Mouse (Mus musculus) heart, embryonic 16.5 days (tissue): ENCODE measurements around the gene C87436. TPM values are rescaled to one million over a fixed set of nuclear protein-coding genes. Genes with fewer than 3 reads are reported as not detected.

Experiments
- ATAC-seq: fragments of 200-750 bp; cut with Nextera tagmentation; replicated peaks from 2 replicates; pipeline ENCODE4 v1.8.0; 2017; ENCODE audit warnings: moderate number of reproducible peaks; ENCODE audit not compliant: insufficient read depth, low FRiP score; ENCODE audit errors: extremely low read depth
- H3K27ac ChIP-seq: fragments of 300-500 bp; sonication (generic); 2 replicates; pipeline ENCODE4 v1.5.1; 2014; ENCODE audit warnings: mild to moderate bottlenecking, low read length, control low read depth, moderate library complexity
- H3K27me3 ChIP-seq: fragments of 300-500 bp; sonication (generic); 2 replicates; pipeline ENCODE4 v1.6.1; 2014; ENCODE audit warnings: low read length, mixed read lengths; ENCODE audit not compliant: control insufficient read depth, insufficient read depth
- H3K36me3 ChIP-seq: fragments of 300-500 bp; sonication (generic); 2 replicates; pipeline ENCODE4 v1.6.1; 2014; ENCODE audit not compliant: control insufficient read depth, insufficient read depth
- H3K4me1 ChIP-seq: fragments of 300-500 bp; sonication (generic); 2 replicates; pipeline ENCODE4 v1.6.1; 2014; ENCODE audit warnings: low read length, mixed read lengths; ENCODE audit not compliant: control insufficient read depth, insufficient read depth
- H3K4me2 ChIP-seq: fragments of 300-500 bp; sonication (generic); 2 replicates; pipeline ENCODE4 v1.6.1; 2014; ENCODE audit warnings: low read depth, mild to moderate bottlenecking, control low read depth, low read length
- H3K4me3 ChIP-seq: fragments of 300-500 bp; sonication (generic); 2 replicates; pipeline ENCODE4 v1.5.1; 2014; ENCODE audit warnings: mild to moderate bottlenecking, control low read depth, low read length
- H3K9ac ChIP-seq: fragments of 300-500 bp; sonication (generic); 2 replicates; pipeline ENCODE4 v1.6.1; 2014; ENCODE audit warnings: low read length, control low read depth
- H3K9me3 ChIP-seq: fragments of 300-500 bp; sonication (generic); replicated peaks from 2 replicates; pipeline ENCODE4 v1.6.1; 2016; ENCODE audit warnings: low read length; ENCODE audit not compliant: control insufficient read depth
- WGBS: fragments of 180-500 bp; shearing (Covaris S2); extraction: QIAGEN DNeasy Blood & Tissue Kit; methylation state at CpG from one replicate; pipeline ENCODE4 v1.1.7; 2014; 5-methylcytosine and 5-hydroxymethylcytosine counted together
- polyA plus RNA-seq: library from polyadenylated mRNA; unstranded; fragments of >200 nt; fragmentation: Nextera tagmentation; extraction: Ambion mirVana; gene quantifications from 2 replicates; pipeline ENCODE4 v1.2.1, GENCODE M21; 2015

The C87436 gene
- polyA plus RNA-seq, 1 experiment from 2014 or later, result 20.1 TPM

- no peak overlapping the region for H3K4me3 ChIP-seq
- no peaks in the 10 kb centered on the region for H3K27me3 ChIP-seq
- no peaks in the 10 kb centered on the region for H3K9me3 ChIP-seq
- peaks cover 26% of the 10 kb centered on the region for H3K36me3 ChIP-seq
- H3K9ac ChIP-seq, result no peak overlapping the region
- no peak overlapping the region for H3K27ac ChIP-seq
- no peak overlapping the region for H3K4me2 ChIP-seq
- ATAC-seq, result no peak
- WGBS, result 92% methylated on average over 10 of the region's 10 CpGs
- H3K4me1 ChIP-seq, result peaks cover 6% of the 10 kb centered on the region
These were observed 3.4 kb downstream of the C87436 start for GRCm38 (mm10) chr6:86441571-86441970.

GRCm38 (mm10) chr6:86445551-86445950 is 7.4 kb downstream of the C87436 start:
- no peaks in the 10 kb centered on the region for H3K27me3 ChIP-seq
- no peaks in the 10 kb centered on the region for H3K4me1 ChIP-seq
- no peak for ATAC-seq
- H3K36me3 ChIP-seq, result peaks cover 34% of the 10 kb centered on the region
- no peak overlapping the region for H3K4me3 ChIP-seq
- no peak overlapping the region for H3K9ac ChIP-seq
- H3K4me2 ChIP-seq, result no peak overlapping the region
- WGBS, result 89% methylated on average over 18 of the region's 18 CpGs
- H3K27ac ChIP-seq, result no peak overlapping the region
- H3K9me3 ChIP-seq, result no peaks in the 10 kb centered on the region

GRCm38 (mm10) chr6:86446927-86447568 is 8.9 kb downstream of the C87436 start:
- Histone ChIP-seq H3K4me2 (no peak overlapping the region), H3K9me3 (no peaks in the 10 kb centered on the region), H3K27me3 (no peaks in the 10 kb centered on the region), H3K36me3 (peaks cover 36% of the 10 kb centered on the region), H3K4me3 (no peak overlapping the region), H3K27ac (no peak overlapping the region), H3K9ac (no peak overlapping the region), H3K4me1 (no peaks in the 10 kb centered on the region)
- no peak for ATAC-seq
- 94% methylated on average over 1 of the region's 1 CpGs for WGBS

DNA sequence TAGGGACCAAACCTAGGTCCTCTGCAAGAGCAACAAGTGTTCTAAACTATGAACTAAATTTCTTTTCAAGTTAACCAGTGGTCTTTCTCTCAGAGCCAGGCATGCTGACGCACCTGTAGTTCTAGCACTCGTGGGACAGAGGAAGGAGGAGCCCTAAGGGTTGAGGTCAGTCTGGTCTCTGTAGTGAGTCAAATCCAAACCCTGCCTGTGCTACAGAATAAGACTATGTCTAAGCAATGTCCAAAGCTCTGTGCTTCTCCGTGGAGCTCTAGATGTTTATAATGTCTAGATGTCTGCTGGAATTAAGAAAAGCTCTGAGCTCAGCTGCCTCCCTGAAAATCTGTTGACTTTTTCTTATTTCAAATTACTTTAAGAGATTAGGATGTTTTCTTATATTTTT is 18.6 kb downstream of the C87436 start:
- Histone ChIP-seq H3K9ac (no peak overlapping the region), H3K9me3 (no peaks in the 10 kb centered on the region), H3K27ac (no peak overlapping the region), H3K4me2 (no peak overlapping the region), H3K4me3 (no peak overlapping the region), H3K36me3 (peaks cover 28% of the 10 kb centered on the region), H3K27me3 (no peaks in the 10 kb centered on the region), H3K4me1 (no peaks in the 10 kb centered on the region)
- ATAC-seq, result no peak
- WGBS, result 81% methylated on average over 3 of the region's 3 CpGs

- Histone ChIP-seq H3K36me3 (peaks cover 18% of the 10 kb centered on the region), H3K9ac (no peak overlapping the region), H3K27me3 (no peaks in the 10 kb centered on the region), H3K4me2 (no peak overlapping the region), H3K27ac (no peak overlapping the region), H3K4me1 (no peaks in the 10 kb centered on the region), H3K4me3 (no peak overlapping the region), H3K9me3 (no peaks in the 10 kb centered on the region)
- ATAC-seq, result no peak
- 92% methylated on average over 3 of the region's 3 CpGs for WGBS
These were observed 24.9 kb downstream of the C87436 start for GRCm38 (mm10) chr6:86463079-86463478.

GRCm38 (mm10) chr6:86471317-86471716 is 33.1 kb downstream of the C87436 start:
- H3K27me3 ChIP-seq, result no peaks in the 10 kb centered on the region
- H3K4me3 ChIP-seq, result peak overlapping the region; percentile 53
- H3K9me3 ChIP-seq, result no peaks in the 10 kb centered on the region
- H3K4me2 ChIP-seq, result peak overlapping the region; percentile 88
- H3K27ac ChIP-seq, result peak overlapping the region; percentile 89
- H3K9ac ChIP-seq, result peak overlapping the region; percentile 83
- H3K4me1 ChIP-seq, result peaks cover 31% of the 10 kb centered on the region
- WGBS, result 90% methylated on average over 3 of the region's 3 CpGs
- ATAC-seq, result no peak
- H3K36me3 ChIP-seq, result peaks cover 9% of the 10 kb centered on the region; the same call in 1 of the 2 replicates

DNA sequence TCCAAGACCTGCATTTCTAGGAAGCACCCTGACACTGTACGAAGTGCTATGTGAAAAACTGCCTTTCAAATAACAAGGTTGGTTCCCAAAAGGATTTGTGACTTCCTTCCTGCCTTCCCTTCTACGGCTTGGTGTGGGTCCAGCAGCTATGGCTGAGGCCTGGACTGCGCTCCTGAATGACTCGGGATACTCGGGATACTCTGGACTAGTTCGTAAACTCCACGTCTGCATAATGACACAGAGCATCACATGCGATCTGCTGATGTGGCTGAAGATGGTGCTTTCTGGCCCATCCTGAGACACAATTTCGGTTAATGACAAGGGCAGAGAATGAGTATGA is 33.6 kb downstream of the C87436 start:
- peaks cover 9% of the 10 kb centered on the region; the same call in 1 of the 2 replicates for H3K36me3 ChIP-seq
- peak overlapping the region; percentile 83 for H3K9ac ChIP-seq
- H3K4me2 ChIP-seq, result peak overlapping the region; percentile 88
- H3K4me1 ChIP-seq, result peaks cover 32% of the 10 kb centered on the region
- H3K27ac ChIP-seq, result peak overlapping the region; percentile 89
- no peaks in the 10 kb centered on the region for H3K27me3 ChIP-seq
- WGBS, result 24% methylated on average over 9 of the region's 9 CpGs
- no peaks in the 10 kb centered on the region for H3K9me3 ChIP-seq
- no peak for ATAC-seq
- H3K4me3 ChIP-seq, result peak overlapping the region; percentile 53

DNA sequence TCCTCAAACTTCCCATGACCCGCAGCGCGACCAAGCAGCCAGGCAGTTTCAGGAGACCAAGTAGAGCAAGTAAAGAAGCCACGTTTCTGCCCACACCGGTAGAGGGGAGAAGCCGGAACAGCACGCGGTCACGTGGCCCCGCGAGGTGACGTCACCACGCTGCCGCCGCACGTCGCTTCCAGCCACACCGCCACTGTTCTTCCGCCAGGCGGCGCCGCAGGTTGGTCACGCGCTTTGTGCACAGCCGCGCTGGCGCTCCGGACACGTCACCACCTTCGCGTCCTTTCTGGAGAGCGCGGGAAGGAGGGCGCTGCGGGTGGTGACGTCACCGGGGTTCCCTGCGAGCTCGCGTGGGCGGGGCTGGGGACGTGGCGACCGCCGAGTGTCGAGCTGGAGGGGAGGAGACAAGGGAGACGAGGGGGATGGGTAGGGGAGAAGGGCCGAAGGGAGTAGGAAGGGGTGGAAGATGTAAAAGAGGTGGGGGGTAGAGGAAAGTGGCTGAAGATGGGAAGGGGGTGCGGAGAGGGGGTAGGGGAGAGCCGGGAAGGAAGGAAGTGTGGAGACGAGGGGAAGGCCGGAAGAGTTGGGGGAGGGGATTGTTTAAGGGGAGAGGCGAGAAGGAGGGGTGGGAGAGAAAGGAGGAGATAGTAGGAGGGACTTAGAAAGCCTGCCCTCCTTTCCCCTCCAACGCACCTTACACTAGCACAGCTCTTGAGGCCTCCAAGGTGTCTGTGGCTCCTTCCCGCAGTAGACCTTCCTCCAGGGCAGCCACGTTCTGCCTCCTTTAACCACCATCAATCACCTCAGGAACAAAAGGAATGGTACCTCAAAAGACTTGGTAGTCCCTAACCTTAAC is 34.2 kb downstream of the C87436 start:
- Histone ChIP-seq H3K9me3 (no peaks in the 10 kb centered on the region), H3K36me3 (peaks cover 6% of the 10 kb centered on the region; the same call in 1 of the 2 replicates), H3K27ac (peak overlapping the region; percentile 93), H3K9ac (peak overlapping the region; percentile 83), H3K27me3 (no peaks in the 10 kb centered on the region), H3K4me3 (peak overlapping the region; percentile 53), H3K4me1 (peaks cover 36% of the 10 kb centered on the region), H3K4me2 (peak overlapping the region; percentile 88)
- ATAC-seq, result peak; percentile 93
- WGBS, result under 1% methylated on average over 56 of the region's 56 CpGs

GRCm38 (mm10) chr6:86473077-86473476 is 34.9 kb downstream of the C87436 start:
- Histone ChIP-seq H3K4me1 (peaks cover 38% of the 10 kb centered on the region), H3K27me3 (no peaks in the 10 kb centered on the region), H3K4me3 (peak overlapping the region; percentile 45), H3K36me3 (peaks cover 6% of the 10 kb centered on the region; the same call in 1 of the 2 replicates), H3K4me2 (peak overlapping the region; percentile 68), H3K27ac (peak overlapping the region; percentile 93), H3K9ac (peak overlapping the region; percentile 77), H3K9me3 (no peaks in the 10 kb centered on the region)
- no peak for ATAC-seq
- WGBS, result 57% methylated on average over 7 of the region's 7 CpGs
